Mouse (Mus musculus) fat pad, adult 2 months (tissue): ENCODE results near the gene Pou3f3.

Experiments
- DNase-seq: peaks from one replicate; pipeline ENCODE4 v3.0.0-alpha.2; 2011; ENCODE audit warnings: low read depth, low spot score; ENCODE audit errors: extremely low read depth

The Pou3f3 gene

GRCm38 (mm10) chr1:42695578-42695915 is at the start of gene Pou3f3:
Pou3f3 (plus strand) TSS chr1:42695768.
- no peak for DNase-seq

DNA sequence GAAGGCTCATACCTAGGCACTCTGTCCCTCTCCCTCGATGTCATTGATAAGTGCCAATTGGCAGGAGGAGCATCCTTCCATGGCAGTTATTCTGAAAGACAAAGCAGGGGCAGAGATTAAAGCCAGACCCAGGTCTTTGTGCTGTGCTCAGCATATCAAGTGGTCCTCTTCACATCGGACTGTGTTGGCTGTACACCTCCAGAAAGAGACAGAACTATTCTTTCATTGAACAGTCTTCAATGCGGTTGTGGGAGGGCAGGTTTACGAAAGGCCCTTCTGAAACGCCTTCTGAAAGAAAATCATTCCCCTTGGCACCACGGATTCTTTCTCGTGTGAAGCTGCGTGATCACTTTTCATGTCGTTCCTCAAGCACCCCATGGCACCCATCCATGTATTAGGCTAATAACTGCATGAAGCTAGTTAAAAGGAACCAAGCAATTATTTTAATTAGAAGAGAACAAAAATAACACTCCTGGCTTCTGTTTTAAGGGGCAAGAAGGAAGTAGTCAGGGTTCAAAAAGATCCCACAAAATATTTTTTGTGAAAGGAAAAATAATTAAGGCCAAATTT is 47.1 kb upstream of the Pou3f3 start:
- DNase-seq = no peak

DNA sequence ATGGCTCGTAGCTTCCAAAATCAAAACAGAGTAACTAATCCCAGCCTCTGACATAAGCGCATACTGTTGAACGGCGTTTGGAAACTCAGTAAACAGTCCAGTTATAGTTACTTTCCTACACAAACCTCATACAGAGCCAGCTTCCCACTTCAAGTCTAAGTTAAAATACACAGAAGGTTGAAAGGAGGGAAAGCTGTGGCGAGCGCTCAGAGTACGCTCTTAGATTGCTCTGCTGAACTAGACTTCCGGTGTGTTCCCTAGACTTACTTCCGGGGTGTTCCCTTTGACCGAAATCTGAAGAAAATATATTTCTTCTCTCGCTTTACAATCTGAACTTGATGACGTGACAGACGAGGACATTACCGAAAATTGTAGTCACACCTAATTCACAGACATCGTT is 44.1 kb upstream of the Pou3f3 start:
- DNase-seq = no peak

DNA sequence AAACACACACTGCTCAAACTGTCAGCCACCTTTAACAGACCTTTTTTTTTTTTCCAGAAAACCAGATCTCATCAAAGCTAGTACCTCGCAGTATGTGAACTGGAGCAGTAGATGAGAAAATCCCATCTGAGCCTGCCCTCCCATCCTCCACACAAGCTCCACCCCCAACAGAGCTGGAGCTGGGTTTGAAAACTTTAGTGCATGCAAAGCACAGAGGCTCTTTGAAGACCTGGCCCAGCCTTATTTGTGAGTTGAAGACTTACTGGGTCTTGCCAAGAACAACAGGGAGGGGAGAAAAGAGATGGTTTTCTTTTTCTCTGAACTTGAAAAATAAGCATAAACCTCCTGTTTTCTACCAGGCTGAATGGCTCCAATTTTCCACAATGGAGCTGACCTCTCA is 28.0 kb upstream of the Pou3f3 start:
- no peak for DNase-seq

- DNase-seq = no peak
Observed at GRCm38 (mm10) chr1:42680673-42681072, 14.9 kb upstream of the Pou3f3 start.

DNA sequence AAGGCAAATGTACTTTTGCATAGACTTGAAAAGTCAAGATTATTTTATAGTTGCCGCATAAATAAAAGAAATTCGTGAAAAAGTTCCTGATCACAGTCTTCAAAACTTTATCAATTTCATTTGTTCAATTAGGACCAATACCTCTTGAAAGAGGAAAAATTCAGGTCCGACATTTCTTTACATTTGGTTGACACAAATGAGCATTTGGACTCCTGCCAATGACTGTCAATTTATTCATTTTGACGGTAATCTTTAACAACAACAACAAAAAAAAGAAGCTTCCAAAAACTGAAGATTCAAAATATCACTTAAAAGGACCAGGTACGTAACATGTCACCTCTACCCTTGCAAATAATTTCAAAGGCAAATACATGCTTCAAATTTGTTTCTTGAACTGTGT is 13.8 kb upstream of the Pou3f3 start:
- DNase-seq = no peak

DNA sequence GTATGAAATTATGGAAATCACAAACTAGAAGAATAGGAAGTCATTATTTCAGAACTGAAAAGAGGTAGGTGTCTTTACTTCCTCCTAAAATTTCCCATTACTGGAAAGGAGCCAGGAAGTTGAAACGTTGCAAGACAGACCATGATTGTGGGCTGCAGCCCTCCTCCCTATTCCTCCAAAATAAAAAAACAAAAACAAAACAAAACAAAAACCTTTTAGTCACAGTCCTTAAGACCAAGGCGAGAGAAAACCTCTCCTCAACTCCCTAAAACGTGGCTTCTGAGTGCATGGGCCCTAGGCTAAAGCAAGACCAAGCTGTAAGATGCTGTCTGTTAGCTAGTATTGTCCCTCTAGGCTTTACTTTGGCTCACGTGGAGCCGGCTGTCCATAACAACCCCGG is 11.7 kb upstream of the Pou3f3 start:
- no peak for DNase-seq

DNA sequence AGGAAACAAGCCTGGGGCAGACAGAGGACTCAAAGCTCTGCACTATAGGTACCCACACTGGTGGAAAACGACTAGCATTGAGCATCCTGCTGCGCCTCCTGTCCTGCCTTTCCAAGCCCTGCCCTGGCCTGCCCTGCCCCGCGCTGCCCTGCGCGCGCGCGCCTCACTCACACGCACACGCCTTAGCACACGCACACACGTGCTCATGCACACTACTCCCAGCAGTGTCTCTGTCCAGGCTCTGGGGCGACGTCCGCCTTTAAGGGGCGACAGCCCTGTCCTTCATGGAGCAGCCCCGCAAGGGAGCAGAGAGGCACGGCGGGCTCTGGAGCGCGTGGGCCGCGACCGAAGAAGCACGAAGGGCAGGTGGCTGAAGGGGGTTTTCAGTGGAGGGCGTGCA is 11.2 kb upstream of the Pou3f3 start:
- no peak for DNase-seq

DNA sequence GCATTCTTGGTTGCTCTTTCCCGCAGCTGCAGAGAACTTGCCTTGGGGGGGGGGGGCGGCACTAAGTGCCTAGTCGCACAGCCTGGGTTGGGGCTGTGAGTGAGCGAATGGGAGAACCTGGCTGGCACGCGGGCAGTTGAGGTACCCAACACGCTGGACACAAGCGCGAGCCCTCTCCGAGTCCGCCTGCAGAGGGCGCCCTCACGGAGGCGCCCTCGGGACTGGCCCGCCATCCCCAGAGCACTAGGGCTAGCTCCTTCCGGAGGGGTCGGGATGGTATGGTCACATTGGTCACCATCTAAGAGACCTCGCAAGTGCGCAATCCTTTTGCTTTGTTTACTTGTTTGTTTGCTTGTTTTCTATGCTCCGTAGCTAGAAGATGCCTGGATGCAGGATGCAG is 10.8 kb upstream of the Pou3f3 start:
- no peak for DNase-seq

DNA sequence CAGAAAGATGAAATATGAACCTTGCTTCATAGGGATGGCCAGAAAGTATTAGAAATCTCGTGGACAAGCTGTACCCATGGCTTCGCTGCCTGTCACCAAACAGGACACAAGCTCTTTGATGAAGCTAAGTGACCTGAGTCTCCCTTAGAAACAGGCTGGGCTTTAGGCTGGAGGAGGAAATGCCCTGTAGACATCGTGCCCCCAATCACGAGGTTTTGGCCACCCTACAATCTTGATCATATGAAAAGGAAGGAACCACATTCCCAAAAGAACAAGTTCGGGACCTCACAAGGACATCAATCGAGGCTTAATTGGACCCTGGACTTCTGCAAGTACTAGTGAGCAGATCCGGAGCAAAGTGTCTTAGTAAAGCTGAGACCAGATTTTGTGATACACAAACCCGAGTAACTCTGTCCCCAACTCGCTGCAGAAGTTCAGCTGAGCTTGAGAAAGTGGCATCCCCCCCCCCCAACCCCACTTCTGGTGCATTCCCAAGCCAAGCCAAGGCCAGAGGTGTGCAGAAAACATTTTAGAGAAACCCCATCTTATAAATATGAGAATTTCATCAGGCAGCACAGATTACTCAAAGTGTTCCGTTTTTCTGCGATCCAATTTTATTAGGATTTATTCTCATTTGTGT is 10.1 kb upstream of the Pou3f3 start:
- no peak for DNase-seq

GRCm38 (mm10) chr1:42686194-42687131 is 9.1 kb upstream of the Pou3f3 start:
- DNase-seq = no peak

DNA sequence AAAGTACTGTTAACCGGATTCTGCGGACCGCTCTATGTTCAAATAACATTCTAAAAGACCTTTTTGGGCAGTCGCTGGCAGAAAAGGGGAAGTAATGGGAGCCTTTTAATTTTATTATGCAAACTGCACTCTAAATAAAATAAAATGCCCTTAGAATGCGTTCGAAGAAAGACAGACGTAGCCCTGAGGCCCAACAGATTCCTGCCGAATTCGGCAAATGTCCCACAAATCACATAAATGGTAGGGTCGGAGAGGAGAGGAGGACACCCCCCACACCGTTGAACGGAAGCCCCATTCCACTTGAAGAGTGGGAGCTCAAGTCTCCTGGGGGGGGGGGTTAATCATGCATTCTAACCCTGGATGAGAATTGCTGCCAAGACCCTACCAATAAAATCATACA is 8.3 kb upstream of the Pou3f3 start:
- DNase-seq = no peak

DNA sequence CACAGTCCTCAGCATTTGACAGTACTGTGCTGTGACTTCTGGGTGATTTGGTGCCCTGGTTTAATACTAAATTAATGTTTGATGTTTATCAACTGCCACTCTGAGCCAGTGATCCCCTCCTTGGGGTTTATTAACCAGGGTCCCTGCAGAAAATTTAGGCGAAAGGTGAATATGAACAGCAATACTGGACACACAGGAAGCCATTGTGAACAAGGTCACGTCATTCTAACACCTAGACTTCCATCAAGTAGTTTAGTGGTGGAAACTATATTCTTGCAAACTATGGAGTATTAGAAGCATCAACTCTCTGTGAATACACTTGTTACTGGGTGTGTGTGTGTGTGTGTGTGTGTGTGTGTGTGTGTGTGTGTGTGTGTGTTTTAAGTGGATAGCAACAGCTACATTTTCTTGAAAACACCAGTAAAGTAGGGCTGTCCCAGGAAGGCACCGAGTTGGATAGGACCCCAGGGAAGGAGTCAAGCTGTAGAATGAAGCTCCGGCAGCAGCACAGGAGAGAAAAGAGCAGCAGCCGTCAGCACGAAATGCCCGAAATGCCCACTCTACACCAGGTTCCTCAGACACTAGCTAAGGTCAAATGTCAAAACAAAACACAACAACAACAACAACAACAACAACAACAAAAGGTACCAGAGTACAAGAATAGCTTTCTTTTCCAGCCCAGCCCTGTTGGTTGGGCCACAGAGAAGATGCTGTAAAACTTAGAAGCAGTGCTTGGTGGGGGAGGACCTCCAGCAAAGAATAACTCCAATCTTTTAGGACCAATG is 7.6 kb upstream of the Pou3f3 start:
- no peak for DNase-seq

DNA sequence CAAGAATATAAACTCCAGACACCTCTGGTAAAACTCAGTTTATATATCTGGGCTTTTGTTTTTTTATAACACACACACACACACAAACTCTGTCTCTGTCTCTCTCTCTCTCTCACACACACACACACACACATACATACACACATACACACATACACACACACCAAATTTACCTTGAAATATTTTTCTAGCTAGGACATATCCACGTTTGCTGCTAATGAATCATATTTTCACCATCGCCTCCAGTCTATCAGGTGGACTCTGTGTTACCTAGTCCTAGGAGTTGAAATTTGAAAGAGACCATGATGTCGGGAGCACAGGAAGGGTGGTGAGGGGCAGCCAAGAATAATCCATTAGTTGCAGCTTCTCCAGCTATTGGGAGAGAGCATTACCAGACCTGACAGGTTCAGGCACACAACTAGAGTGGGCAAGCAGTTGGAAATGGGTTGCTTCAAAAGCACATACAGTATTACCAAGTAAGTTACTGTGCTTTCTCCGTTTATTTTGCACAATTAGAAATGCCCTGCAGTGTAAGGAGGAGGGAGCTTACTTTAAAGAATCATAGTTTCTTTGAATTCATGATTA is 6.9 kb upstream of the Pou3f3 start:
- DNase-seq = no peak

GRCm38 (mm10) chr1:42690024-42690575 is 5.5 kb upstream of the Pou3f3 start:
- no peak for DNase-seq

- no peak for DNase-seq
Observed at GRCm38 (mm10) chr1:42691202-42692170, 4.1 kb upstream of the Pou3f3 start.

- DNase-seq = no peak
Observed at GRCm38 (mm10) chr1:42692221-42692620, 3.3 kb upstream of the Pou3f3 start.

- no peak for DNase-seq
Observed at GRCm38 (mm10) chr1:42693101-42693715, 2.4 kb upstream of the Pou3f3 start.

DNA sequence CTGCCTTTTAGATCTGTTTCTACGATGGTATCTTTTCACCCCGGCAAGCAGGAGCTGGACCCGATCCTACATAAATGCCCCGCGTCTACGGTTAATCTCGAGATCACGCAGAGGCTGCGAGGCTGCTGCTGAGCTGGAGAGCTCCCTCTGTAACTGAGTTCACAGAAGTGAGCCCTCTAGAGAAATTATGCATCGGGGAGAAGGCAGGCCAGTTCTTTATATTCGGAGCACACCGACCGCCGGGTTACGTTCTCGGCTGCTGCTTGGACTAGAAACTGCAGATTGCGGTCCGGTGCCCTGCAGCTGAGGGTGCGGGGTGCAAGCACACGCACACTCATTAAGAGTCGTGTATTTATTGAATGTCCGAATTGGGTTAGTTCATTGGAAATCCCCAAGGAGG is 1.7 kb upstream of the Pou3f3 start:
- DNase-seq = no peak
